Mouse (Mus musculus): Measurements from ENCODE around the gene Thrb. TPM values are rescaled to one million over a fixed set of nuclear protein-coding genes. Genes with fewer than 3 reads are reported as not detected.

Gene Thrb
- polyA plus RNA-seq, 1 experiment from 2014 or later = 5.3 TPM

DNA sequence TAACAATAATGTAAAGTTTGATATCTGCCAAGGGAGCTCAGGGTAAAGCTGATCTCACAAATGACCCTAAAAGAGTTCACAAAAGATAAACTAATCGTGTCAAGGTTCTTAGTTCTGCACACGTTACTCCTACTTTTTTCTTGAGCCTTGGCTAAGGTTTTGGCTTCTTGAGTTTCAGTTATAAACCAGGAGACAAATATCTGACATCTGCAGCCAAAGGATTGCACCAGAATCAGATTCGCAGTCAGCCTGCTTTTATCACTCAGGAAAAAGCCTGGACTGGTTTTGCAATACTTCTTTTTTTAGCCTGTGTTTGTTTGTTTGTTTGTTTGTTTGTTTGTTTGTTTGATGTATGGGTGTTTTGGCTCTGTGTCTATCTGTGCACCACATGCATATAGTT, 64.5 kb downstream of the Thrb start:
- WGBS = 67% methylated on average over 3 of the region's 3 CpGs
- no peak overlapping the region for H3K9ac ChIP-seq
- ATAC-seq = no peak

DNA sequence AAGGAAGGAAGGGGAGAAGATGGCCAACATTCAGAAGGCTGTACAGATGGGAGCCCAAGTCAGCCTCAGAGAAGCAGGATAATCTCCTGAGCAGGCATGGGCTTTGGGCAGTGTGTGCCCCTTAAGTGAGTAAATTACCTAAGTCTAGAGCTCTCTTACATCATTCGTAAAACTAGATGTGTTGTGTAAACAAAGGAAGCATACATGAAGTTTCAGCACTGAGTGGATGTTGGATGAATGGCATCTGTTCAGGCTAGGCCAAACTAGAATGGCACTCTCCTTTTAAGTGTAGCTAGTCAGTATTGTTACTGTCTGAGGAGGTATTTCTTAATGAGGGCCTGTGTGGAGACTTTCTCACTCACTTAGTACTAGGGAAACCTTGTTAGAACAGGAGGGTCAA, 66.8 kb downstream of the Thrb start:
- 30% methylated on average over 1 of the region's 1 CpGs for WGBS
- H3K27ac ChIP-seq = no peak overlapping the region
- H3K9ac ChIP-seq = no peak overlapping the region
- H3K4me2 ChIP-seq (replicated peaks) = no peak overlapping the region
- ATAC-seq = no peak
- H3K4me1 ChIP-seq (replicated peaks) = no peaks in the 10 kb centered on the region
- H3K27me3 ChIP-seq (replicated peaks) = no peaks in the 10 kb centered on the region
- no peaks in the 10 kb centered on the region for H3K9me3 ChIP-seq
- H3K36me3 ChIP-seq = no peaks in the 10 kb centered on the region
- H3K4me3 ChIP-seq (replicated peaks) = no peak overlapping the region

More for the DNA sequence above, 64.5 kb downstream of the Thrb start:
- Histone ChIP-seq H3K9me3 (no peaks in the 10 kb centered on the region), H3K4me1 (replicated peaks) (no peaks in the 10 kb centered on the region), H3K4me3 (replicated peaks) (no peak overlapping the region), H3K27ac (no peak overlapping the region), H3K36me3 (no peaks in the 10 kb centered on the region), H3K27me3 (replicated peaks) (no peaks in the 10 kb centered on the region), H3K4me2 (replicated peaks) (no peak overlapping the region)

DNA sequence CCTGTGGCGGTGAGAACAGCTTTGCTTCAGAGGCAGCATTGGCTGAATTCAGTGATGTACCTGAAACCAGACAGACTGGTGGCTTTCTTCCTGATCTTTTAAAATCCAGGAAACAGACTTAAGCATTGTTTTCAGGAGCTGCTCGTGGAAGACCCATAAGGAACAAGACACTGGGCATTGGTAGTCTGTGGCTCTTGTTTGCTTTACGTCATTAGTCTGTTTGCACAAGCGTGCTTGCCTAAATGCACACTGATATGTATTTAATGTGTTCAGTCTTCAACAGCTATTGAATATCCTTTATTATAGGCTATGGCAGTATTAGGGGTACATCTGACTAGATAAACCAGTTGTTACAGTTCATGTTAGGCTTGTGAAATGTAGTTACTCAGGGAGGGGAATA, 67.8 kb downstream of the Thrb start:
- H3K36me3 ChIP-seq = no peaks in the 10 kb centered on the region
- H3K9me3 ChIP-seq = no peaks in the 10 kb centered on the region
- H3K4me3 ChIP-seq (replicated peaks) = no peak overlapping the region
- H3K4me1 ChIP-seq (replicated peaks) = no peaks in the 10 kb centered on the region
- WGBS = 62% methylated on average over 4 of the region's 4 CpGs
- H3K9ac ChIP-seq = no peak overlapping the region
- H3K27me3 ChIP-seq (replicated peaks) = no peaks in the 10 kb centered on the region
- no peak overlapping the region for H3K4me2 ChIP-seq (replicated peaks)
- H3K27ac ChIP-seq = no peak overlapping the region
- ATAC-seq = peak; percentile 41; the same call in 1 of the 2 replicates

DNA sequence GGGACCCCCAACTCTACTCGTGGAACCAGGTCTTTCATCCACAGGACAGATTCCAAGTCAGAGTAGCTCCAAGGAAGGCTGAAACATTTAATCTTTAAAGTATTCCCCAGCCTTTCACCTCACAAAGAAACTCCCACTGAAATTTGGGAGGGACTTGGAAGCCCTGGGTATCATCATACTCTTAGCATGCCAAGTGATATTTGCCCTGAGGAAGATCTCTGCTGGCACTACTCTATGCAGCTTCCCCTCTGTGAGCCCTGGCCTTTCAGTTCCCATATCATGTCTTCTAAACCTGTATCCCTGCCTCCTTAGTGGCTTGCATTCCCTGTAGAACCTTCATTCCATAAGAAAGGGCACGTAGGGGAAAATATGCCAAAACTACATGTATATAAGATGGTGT, 68.8 kb downstream of the Thrb start:
- no peaks in the 10 kb centered on the region for H3K4me1 ChIP-seq (replicated peaks)
- no peak for ATAC-seq
- H3K9ac ChIP-seq = no peak overlapping the region
- no peaks in the 10 kb centered on the region for H3K9me3 ChIP-seq
- no peak overlapping the region for H3K27ac ChIP-seq
- H3K27me3 ChIP-seq (replicated peaks) = no peaks in the 10 kb centered on the region
- no peak overlapping the region for H3K4me3 ChIP-seq (replicated peaks)
- H3K36me3 ChIP-seq = no peaks in the 10 kb centered on the region
- H3K4me2 ChIP-seq (replicated peaks) = no peak overlapping the region
- 87% methylated on average over 2 of the region's 2 CpGs for WGBS

DNA sequence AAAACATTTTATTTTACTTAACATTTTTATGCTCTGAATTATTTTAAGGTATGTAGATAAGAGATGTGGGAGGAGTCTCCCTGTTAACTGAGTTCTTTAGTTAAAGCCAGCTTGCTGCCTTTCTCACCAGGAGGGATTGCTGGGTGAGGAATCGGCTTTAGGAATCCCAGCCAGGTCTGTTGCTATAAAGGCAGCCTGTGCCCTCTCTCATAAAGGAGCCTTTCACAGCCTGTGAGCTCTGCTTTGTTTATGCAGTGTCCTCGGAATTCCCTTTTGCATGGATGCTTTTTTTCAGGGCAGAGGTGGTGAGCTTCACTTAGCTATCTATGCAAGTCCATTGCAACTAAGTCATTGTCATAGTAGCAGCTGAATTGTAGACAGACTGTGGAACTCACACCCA, 71.0 kb downstream of the Thrb start:
- Histone ChIP-seq H3K9me3 (no peaks in the 10 kb centered on the region), H3K4me2 (replicated peaks) (no peak overlapping the region), H3K9ac (no peak overlapping the region), H3K4me1 (replicated peaks) (no peaks in the 10 kb centered on the region), H3K27me3 (replicated peaks) (no peaks in the 10 kb centered on the region), H3K36me3 (no peaks in the 10 kb centered on the region), H3K27ac (no peak overlapping the region), H3K4me3 (replicated peaks) (no peak overlapping the region)
- 15% methylated on average over 2 of the region's 2 CpGs for WGBS
- no peak for ATAC-seq

DNA sequence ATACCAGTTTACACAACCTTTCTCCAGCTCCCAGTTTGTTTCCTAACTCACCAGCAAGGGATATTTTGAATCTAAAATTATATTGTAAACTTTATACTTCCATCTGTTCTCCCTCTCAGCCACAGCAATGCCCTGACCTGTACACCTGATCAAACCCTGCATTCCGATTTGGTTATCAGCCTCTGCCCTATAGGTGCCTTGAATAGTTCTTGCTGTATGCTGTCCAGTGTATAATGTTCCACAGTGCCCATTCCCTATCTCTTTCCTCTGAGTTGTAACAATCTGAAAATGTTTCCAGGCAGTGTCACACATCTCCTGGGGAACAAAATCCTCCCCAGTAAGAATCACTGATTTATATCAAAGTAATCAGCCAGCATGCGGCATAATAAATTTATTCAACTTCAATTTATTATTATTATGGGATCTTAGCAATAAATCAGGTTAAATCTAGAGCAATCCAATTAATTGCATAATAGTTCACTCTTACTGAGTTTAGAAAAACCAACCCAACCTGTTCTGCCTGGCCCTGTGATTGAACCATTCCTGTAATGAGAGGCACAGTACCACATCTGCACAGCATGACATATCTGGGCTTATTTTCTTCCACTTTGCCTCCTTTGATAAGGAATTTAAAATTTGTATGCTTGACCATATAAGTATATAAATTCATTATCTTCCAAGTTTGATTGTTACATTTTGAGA, 73.2 kb downstream of the Thrb start:
- no peak overlapping the region for H3K27ac ChIP-seq

GRCm38 (mm10) chr14:17733779-17734137, 73.7 kb downstream of the Thrb start:
- no peak overlapping the region for H3K4me3 ChIP-seq (replicated peaks)
- H3K9ac ChIP-seq = no peak overlapping the region
- WGBS = 77% methylated on average over 2 of the region's 2 CpGs
- no peaks in the 10 kb centered on the region for H3K9me3 ChIP-seq
- H3K27me3 ChIP-seq (replicated peaks) = no peaks in the 10 kb centered on the region
- H3K4me2 ChIP-seq (replicated peaks) = no peak overlapping the region
- 0 out of 2 replicates have a peak, but pooled peaks have one; percentile 23 for ATAC-seq
- no peaks in the 10 kb centered on the region for H3K4me1 ChIP-seq (replicated peaks)
- no peak overlapping the region for H3K27ac ChIP-seq
- no peaks in the 10 kb centered on the region for H3K36me3 ChIP-seq

More for the DNA sequence above, 73.2 kb downstream of the Thrb start:
- Histone ChIP-seq H3K4me3 (replicated peaks) (no peak overlapping the region), H3K9ac (no peak overlapping the region), H3K36me3 (no peaks in the 10 kb centered on the region), H3K9me3 (no peaks in the 10 kb centered on the region), H3K4me2 (replicated peaks) (no peak overlapping the region), H3K27me3 (replicated peaks) (no peaks in the 10 kb centered on the region), H3K4me1 (replicated peaks) (no peaks in the 10 kb centered on the region)
- WGBS = 71% methylated on average over 2 of the region's 2 CpGs
- ATAC-seq = peak; percentile 84

GRCm38 (mm10) chr14:17735440-17735839, 75.4 kb downstream of the Thrb start:
- no peak for ATAC-seq
- no peak overlapping the region for H3K4me2 ChIP-seq (replicated peaks)
- no peaks in the 10 kb centered on the region for H3K9me3 ChIP-seq
- H3K4me1 ChIP-seq (replicated peaks) = no peaks in the 10 kb centered on the region
- H3K4me3 ChIP-seq (replicated peaks) = no peak overlapping the region
- H3K9ac ChIP-seq = no peak overlapping the region
- 81% methylated on average over 6 of the region's 6 CpGs for WGBS
- H3K27me3 ChIP-seq (replicated peaks) = no peaks in the 10 kb centered on the region
- no peaks in the 10 kb centered on the region for H3K36me3 ChIP-seq
- H3K27ac ChIP-seq = no peak overlapping the region

DNA sequence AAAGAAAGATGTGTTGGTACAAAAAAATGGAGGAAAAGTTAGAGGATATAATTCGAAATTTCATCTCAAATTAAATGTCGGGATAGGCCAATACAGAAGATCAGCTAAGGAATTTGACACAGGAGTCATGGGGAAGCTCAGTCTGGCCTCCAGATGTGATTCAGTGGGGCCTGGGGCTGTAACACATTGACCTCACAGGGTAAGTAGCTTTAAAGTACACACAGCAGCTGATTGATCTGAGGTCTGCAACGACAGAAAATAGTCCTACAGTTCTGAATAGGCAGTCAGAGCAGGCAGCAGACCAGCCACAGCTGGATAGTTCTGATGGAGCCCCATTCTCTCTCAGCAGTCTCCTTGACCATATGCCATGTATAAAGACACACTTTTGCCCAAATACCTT, 80.8 kb downstream of the Thrb start:
- Histone ChIP-seq H3K4me3 (replicated peaks) (no peak overlapping the region), H3K27ac (no peak overlapping the region), H3K4me1 (replicated peaks) (no peaks in the 10 kb centered on the region), H3K27me3 (replicated peaks) (no peaks in the 10 kb centered on the region), H3K4me2 (replicated peaks) (no peak overlapping the region), H3K9ac (no peak overlapping the region), H3K9me3 (no peaks in the 10 kb centered on the region), H3K36me3 (no peaks in the 10 kb centered on the region)
- 30% methylated on average over 3 of the region's 3 CpGs for WGBS
- no peak for ATAC-seq

DNA sequence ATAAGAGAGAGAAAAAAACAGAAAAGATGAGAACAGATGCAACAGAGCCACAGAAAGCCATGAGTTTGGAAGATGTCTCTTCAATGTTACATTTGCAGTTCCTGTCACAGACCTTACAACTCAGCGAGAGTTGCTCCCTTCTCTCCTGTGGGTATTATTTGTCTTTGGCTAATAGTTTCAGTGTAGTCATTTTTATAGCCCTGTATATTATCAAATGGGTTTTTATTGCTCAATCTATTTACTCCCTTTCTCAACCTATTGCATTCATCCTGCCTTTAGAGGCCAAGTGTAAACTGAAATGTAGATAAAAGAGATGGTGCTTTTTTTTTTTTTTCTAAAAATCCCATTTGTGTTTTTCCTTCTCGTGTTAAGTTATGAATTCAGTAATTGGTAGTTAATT, 82.2 kb downstream of the Thrb start:
- Histone ChIP-seq H3K4me2 (replicated peaks) (no peak overlapping the region), H3K27me3 (replicated peaks) (no peaks in the 10 kb centered on the region), H3K9me3 (no peaks in the 10 kb centered on the region), H3K36me3 (no peaks in the 10 kb centered on the region), H3K4me3 (replicated peaks) (no peak overlapping the region), H3K27ac (no peak overlapping the region), H3K4me1 (replicated peaks) (no peaks in the 10 kb centered on the region), H3K9ac (no peak overlapping the region)
- WGBS = 46% methylated on average over 2 of the region's 2 CpGs
- peak; percentile 74 for ATAC-seq

GRCm38 (mm10) chr14:17742902-17743712, 83.0 kb downstream of the Thrb start:
- peak overlapping the region; percentile 44 for H3K27ac ChIP-seq

DNA sequence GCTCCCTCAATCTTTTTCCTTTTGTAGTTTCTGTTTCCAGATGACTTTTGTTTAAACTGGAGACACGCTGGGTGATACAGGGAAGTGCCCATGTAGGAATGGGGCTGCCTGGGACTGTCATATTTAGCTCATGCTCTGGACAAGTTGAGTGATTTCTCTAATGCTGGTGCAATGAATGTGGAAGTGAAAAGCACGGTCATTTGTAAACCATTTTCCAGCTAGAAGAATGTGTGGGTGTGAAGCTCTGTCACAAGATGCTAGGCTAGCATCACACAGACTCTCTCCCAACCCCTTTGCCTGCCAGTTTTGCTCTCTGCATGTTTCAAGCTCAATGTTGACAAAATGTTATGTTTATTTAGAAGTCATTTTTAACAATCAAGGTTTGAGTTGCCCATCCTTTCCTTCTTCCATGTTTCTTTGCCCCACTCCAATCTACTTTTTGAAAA, 83.7 kb downstream of the Thrb start:
- Histone ChIP-seq H3K4me3 (replicated peaks) (no peak overlapping the region), H3K27me3 (replicated peaks) (no peaks in the 10 kb centered on the region), H3K9me3 (no peaks in the 10 kb centered on the region), H3K9ac (no peak overlapping the region), H3K27ac (no peak overlapping the region), H3K4me1 (replicated peaks) (no peaks in the 10 kb centered on the region), H3K36me3 (no peaks in the 10 kb centered on the region), H3K4me2 (replicated peaks) (no peak overlapping the region)
- ATAC-seq = peak; percentile 37
- 37% methylated on average over 2 of the region's 2 CpGs for WGBS

More at GRCm38 (mm10) chr14:17742902-17743712, 83.0 kb downstream of the Thrb start:
- H3K36me3 ChIP-seq = no peaks in the 10 kb centered on the region
- no peaks in the 10 kb centered on the region for H3K4me1 ChIP-seq (replicated peaks)
- H3K9ac ChIP-seq = no peak overlapping the region
- ATAC-seq = peak; percentile 74
- H3K9me3 ChIP-seq = no peaks in the 10 kb centered on the region
- H3K4me3 ChIP-seq (replicated peaks) = no peak overlapping the region
- H3K27me3 ChIP-seq (replicated peaks) = no peaks in the 10 kb centered on the region
- 37% methylated on average over 9 of the region's 9 CpGs for WGBS
- no peak overlapping the region for H3K4me2 ChIP-seq (replicated peaks)

Data from intestine, embryonic 15.5 days (tissue).